Mouse (Mus musculus): Measurements from ENCODE around the gene Gng2. TPM values are rescaled to one million over a fixed set of nuclear protein-coding genes. Genes with fewer than 3 reads are reported as not detected.

Gng2 gene
- polyA plus RNA-seq, 1 experiment from 2014 or later, result 480 TPM

GRCm38 (mm10) chr14:19970106-19970785, 7.2 kb downstream of the Gng2 start:
- 80% methylated on average over 6 of the region's 6 CpGs for WGBS
- Histone ChIP-seq H3K9ac (ENCODE audit: low read depth, low read length) (no peak overlapping the region), H3K4me1 (ENCODE audit: control insufficient read depth, insufficient read depth, low read length) (peaks cover 63% of the 10 kb centered on the region), H3K27me3 (ENCODE audit: control insufficient read depth, insufficient read depth, low read depth, low read length) (no peaks in the 10 kb centered on the region), H3K27ac (ENCODE audit: low read length) (no peak overlapping the region), H3K4me3 (ENCODE audit: low read depth, low read length) (no peak overlapping the region), H3K4me2 (ENCODE audit: low read length) (no peak overlapping the region), H3K9me3 (replicated peaks; ENCODE audit: control insufficient read depth, low read length, poor library complexity, severe bottlenecking) (no peaks in the 10 kb centered on the region), H3K36me3 (ENCODE audit: control insufficient read depth, insufficient read depth, low read length) (no peaks in the 10 kb centered on the region)
- ATAC-seq, result no peak

- no peak for ATAC-seq
- no peak overlapping the region for H3K9ac ChIP-seq (ENCODE audit: low read depth, low read length)
- no peak overlapping the region for H3K4me3 ChIP-seq (ENCODE audit: low read depth, low read length)
- 70% methylated on average over 1 of the region's 1 CpGs for WGBS
- H3K27me3 ChIP-seq (ENCODE audit: control insufficient read depth, insufficient read depth, low read depth, low read length), result no peaks in the 10 kb centered on the region
- H3K36me3 ChIP-seq (ENCODE audit: control insufficient read depth, insufficient read depth, low read length), result no peaks in the 10 kb centered on the region
- no peaks in the 10 kb centered on the region for H3K9me3 ChIP-seq (replicated peaks; ENCODE audit: control insufficient read depth, low read length, poor library complexity, severe bottlenecking)
- H3K4me1 ChIP-seq (ENCODE audit: control insufficient read depth, insufficient read depth, low read length), result peaks cover 66% of the 10 kb centered on the region
- no peak overlapping the region for H3K27ac ChIP-seq (ENCODE audit: low read length)
- no peak overlapping the region for H3K4me2 ChIP-seq (ENCODE audit: low read length)
Measured at GRCm38 (mm10) chr14:19969566-19969965, 7.9 kb downstream of the Gng2 start.

- H3K4me1 ChIP-seq (ENCODE audit: control insufficient read depth, insufficient read depth, low read length), result peaks cover 66% of the 10 kb centered on the region
- no peak overlapping the region for H3K9ac ChIP-seq (ENCODE audit: low read depth, low read length)
- 54% methylated on average over 5 of the region's 5 CpGs for WGBS
- no peak for ATAC-seq
- H3K27me3 ChIP-seq (ENCODE audit: control insufficient read depth, insufficient read depth, low read depth, low read length), result no peaks in the 10 kb centered on the region
- no peak overlapping the region for H3K27ac ChIP-seq (ENCODE audit: low read length)
- no peaks in the 10 kb centered on the region for H3K9me3 ChIP-seq (replicated peaks; ENCODE audit: control insufficient read depth, low read length, poor library complexity, severe bottlenecking)
- no peak overlapping the region for H3K4me3 ChIP-seq (ENCODE audit: low read depth, low read length)
- H3K36me3 ChIP-seq (ENCODE audit: control insufficient read depth, insufficient read depth, low read length), result no peaks in the 10 kb centered on the region
- H3K4me2 ChIP-seq (ENCODE audit: low read length), result no peak overlapping the region
Measured at GRCm38 (mm10) chr14:19969011-19969521, 8.4 kb downstream of the Gng2 start.

- Histone ChIP-seq H3K27ac (ENCODE audit: low read length) (no peak overlapping the region), H3K36me3 (ENCODE audit: control insufficient read depth, insufficient read depth, low read length) (no peaks in the 10 kb centered on the region), H3K9ac (ENCODE audit: low read depth, low read length) (no peak overlapping the region), H3K4me3 (ENCODE audit: low read depth, low read length) (no peak overlapping the region), H3K4me2 (ENCODE audit: low read length) (no peak overlapping the region), H3K27me3 (ENCODE audit: control insufficient read depth, insufficient read depth, low read depth, low read length) (no peaks in the 10 kb centered on the region), H3K4me1 (ENCODE audit: control insufficient read depth, insufficient read depth, low read length) (peaks cover 65% of the 10 kb centered on the region), H3K9me3 (replicated peaks; ENCODE audit: control insufficient read depth, low read length, poor library complexity, severe bottlenecking) (no peaks in the 10 kb centered on the region)
- no peak for ATAC-seq
- whole genome bisulfite sequencing, result 78% methylated on average over 7 of the region's 7 CpGs
Measured at GRCm38 (mm10) chr14:19968321-19969010, 9.0 kb downstream of the Gng2 start.

- Histone ChIP-seq H3K9me3 (replicated peaks; ENCODE audit: control insufficient read depth, low read length, poor library complexity, severe bottlenecking) (no peaks in the 10 kb centered on the region), H3K4me1 (ENCODE audit: control insufficient read depth, insufficient read depth, low read length) (peaks cover 62% of the 10 kb centered on the region), H3K9ac (ENCODE audit: low read depth, low read length) (no peak overlapping the region), H3K4me3 (ENCODE audit: low read depth, low read length) (no peak overlapping the region), H3K27me3 (ENCODE audit: control insufficient read depth, insufficient read depth, low read depth, low read length) (no peaks in the 10 kb centered on the region), H3K27ac (ENCODE audit: low read length) (no peak overlapping the region), H3K36me3 (ENCODE audit: control insufficient read depth, insufficient read depth, low read length) (no peaks in the 10 kb centered on the region), H3K4me2 (ENCODE audit: low read length) (no peak overlapping the region)
- 57% methylated on average over 8 of the region's 8 CpGs for WGBS
- no peak for ATAC-seq
Measured at GRCm38 (mm10) chr14:19967482-19967881, 9.9 kb downstream of the Gng2 start.

- Histone ChIP-seq H3K4me2 (ENCODE audit: low read length) (0 out of 2 replicates have a peak overlapping the region, but pooled peaks have one; percentile 23), H3K27ac (ENCODE audit: low read length) (0 out of 2 replicates have a peak overlapping the region, but pooled peaks have one; percentile 17), H3K9ac (ENCODE audit: low read depth, low read length) (peak overlapping the region; percentile 33; the same call in 1 of the 2 replicates), H3K9me3 (replicated peaks; ENCODE audit: control insufficient read depth, low read length, poor library complexity, severe bottlenecking) (no peaks in the 10 kb centered on the region), H3K4me1 (ENCODE audit: control insufficient read depth, insufficient read depth, low read length) (peaks cover 54% of the 10 kb centered on the region), H3K27me3 (ENCODE audit: control insufficient read depth, insufficient read depth, low read depth, low read length) (no peaks in the 10 kb centered on the region), H3K36me3 (ENCODE audit: control insufficient read depth, insufficient read depth, low read length) (no peaks in the 10 kb centered on the region), H3K4me3 (ENCODE audit: low read depth, low read length) (no peak overlapping the region)
- WGBS, result 21% methylated on average over 5 of the region's 5 CpGs
- peak; percentile 26; the same call in 1 of the 2 replicates for ATAC-seq
Measured at GRCm38 (mm10) chr14:19963961-19964505, 13.4 kb downstream of the Gng2 start.

- H3K36me3 ChIP-seq (ENCODE audit: control insufficient read depth, insufficient read depth, low read length), result peaks cover 6% of the 10 kb centered on the region; the same call in 1 of the 2 replicates
- H3K9me3 ChIP-seq (replicated peaks; ENCODE audit: control insufficient read depth, low read length, poor library complexity, severe bottlenecking), result no peaks in the 10 kb centered on the region
- H3K27ac ChIP-seq (ENCODE audit: low read length), result peak overlapping the region; percentile 53
- H3K4me3 ChIP-seq (ENCODE audit: low read depth, low read length), result no peak overlapping the region
- H3K4me2 ChIP-seq (ENCODE audit: low read length), result peak overlapping the region; percentile 9; the same call in 1 of the 2 replicates
- peaks cover 43% of the 10 kb centered on the region for H3K4me1 ChIP-seq (ENCODE audit: control insufficient read depth, insufficient read depth, low read length)
- WGBS, result 36% methylated on average over 15 of the region's 15 CpGs
- no peaks in the 10 kb centered on the region for H3K27me3 ChIP-seq (ENCODE audit: control insufficient read depth, insufficient read depth, low read depth, low read length)
- ATAC-seq, result peak; percentile 52
- 0 out of 2 replicates have a peak overlapping the region, but pooled peaks have one; percentile 20 for H3K9ac ChIP-seq (ENCODE audit: low read depth, low read length)
Measured at GRCm38 (mm10) chr14:19961924-19962915, 15.2 kb downstream of the Gng2 start.

GRCm38 (mm10) chr14:19959860-19960259, 17.6 kb downstream of the Gng2 start:
- Histone ChIP-seq H3K36me3 (ENCODE audit: control insufficient read depth, insufficient read depth, low read length) (peaks cover 8% of the 10 kb centered on the region; the same call in 1 of the 2 replicates), H3K9me3 (replicated peaks; ENCODE audit: control insufficient read depth, low read length, poor library complexity, severe bottlenecking) (no peaks in the 10 kb centered on the region), H3K4me2 (ENCODE audit: low read length) (no peak overlapping the region), H3K9ac (ENCODE audit: low read depth, low read length) (no peak overlapping the region), H3K27ac (ENCODE audit: low read length) (no peak overlapping the region), H3K4me3 (ENCODE audit: low read depth, low read length) (no peak overlapping the region), H3K27me3 (ENCODE audit: control insufficient read depth, insufficient read depth, low read depth, low read length) (no peaks in the 10 kb centered on the region), H3K4me1 (ENCODE audit: control insufficient read depth, insufficient read depth, low read length) (peaks cover 40% of the 10 kb centered on the region)
- 62% methylated on average over 9 of the region's 9 CpGs for WGBS
- ATAC-seq, result no peak
